Mouse (Mus musculus): ENCODE results near the gene Ano6.

DNA sequence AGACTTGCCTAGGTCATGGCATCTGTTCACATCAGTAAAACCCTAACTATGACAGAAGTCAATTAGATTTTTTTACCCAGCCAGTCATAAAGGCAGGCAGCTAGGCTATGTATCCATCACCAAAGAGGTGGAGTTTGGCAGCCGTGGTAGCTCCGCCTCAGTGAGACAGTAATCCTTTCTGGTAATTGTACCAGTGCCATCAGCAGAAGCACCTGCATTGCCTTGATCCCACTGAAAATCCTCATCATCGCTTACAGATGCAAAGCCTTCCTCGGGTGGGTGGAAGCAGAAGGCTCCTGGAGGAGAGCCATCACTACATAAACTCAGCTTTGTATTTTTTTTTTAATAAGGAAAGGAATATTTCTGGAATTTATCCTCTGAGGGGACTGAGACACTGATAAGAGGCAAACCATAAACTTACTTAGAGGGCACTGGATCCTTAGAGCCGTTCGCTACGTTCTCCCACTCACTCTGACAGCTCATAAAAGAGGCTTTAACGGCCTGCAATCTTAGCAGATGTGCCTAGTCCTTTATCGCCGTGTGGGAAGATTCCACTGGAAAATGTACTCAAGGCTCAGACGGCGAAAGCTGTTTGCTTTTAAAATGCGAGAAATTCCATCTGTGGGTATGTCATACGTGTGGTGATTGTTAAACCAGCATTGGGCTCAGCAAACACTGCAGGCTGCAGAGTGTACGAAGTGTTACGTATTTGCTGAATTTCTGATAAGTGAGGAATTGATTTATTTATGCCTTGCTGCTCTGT is 140.6 kb downstream of the Ano6 start:
- TF ChIP-seq CTCF (IDR thresholded peaks at IDR 0.05; ENCODE audit: low read depth, low read length), result no peak
- TF ChIP-seq GATA1 (IDR thresholded peaks at IDR 0.05; ENCODE audit: borderline replicate concordance, low read length), result no peak
- no peak for TF ChIP-seq POLR2AphosphoS5 (IDR thresholded peaks at IDR 0.05; ENCODE audit: insufficient replicate concordance, low read depth, low read length)
